Mouse (Mus musculus) ES-Bruce4 (cell line): Measurements from ENCODE around the gene Klhl29. TPM values are rescaled to one million over a fixed set of nuclear protein-coding genes. Genes with fewer than 3 reads are reported as not detected.

Source experiments
- H3K27ac ChIP-seq: 2 replicates; pipeline ENCODE4 v1.5.1; 2012; ENCODE audit warnings: low read length, inconsistent platforms; ENCODE audit not compliant: insufficient read depth
- H3K27me3 ChIP-seq: 2 replicates; pipeline ENCODE4 v1.6.1; 2012; ENCODE audit warnings: mild to moderate bottlenecking, low read length, inconsistent platforms; ENCODE audit not compliant: control insufficient read depth, poor library complexity, insufficient read depth, severe bottlenecking
- H3K36me3 ChIP-seq: 2 replicates; pipeline ENCODE4 v1.6.1; 2012; ENCODE audit warnings: inconsistent platforms, mild to moderate bottlenecking, low read length, moderate library complexity; ENCODE audit not compliant: control insufficient read depth, poor library complexity, insufficient read depth, severe bottlenecking
- H3K4me1 ChIP-seq: one replicate; pipeline ENCODE4 v1.8.1; 2011; ENCODE audit warnings: low read length; ENCODE audit not compliant: control insufficient read depth, insufficient read depth
- H3K4me3 ChIP-seq: 2 replicates; pipeline ENCODE4 v1.5.1; 2011; ENCODE audit warnings: low read depth, mild to moderate bottlenecking, low read length
- H3K9ac ChIP-seq: 2 replicates; pipeline ENCODE4 v1.6.1; 2012; ENCODE audit warnings: low read depth, mild to moderate bottlenecking, inconsistent platforms; ENCODE audit not compliant: poor library complexity, severe bottlenecking
- H3K9me3 ChIP-seq: replicated peaks from 2 replicates; pipeline ENCODE4 v1.6.1; 2012; ENCODE audit warnings: mild to moderate bottlenecking, low read length, inconsistent platforms; ENCODE audit not compliant: control insufficient read depth, poor library complexity, insufficient read depth, severe bottlenecking
- CTCF ChIP-seq: IDR thresholded peaks from one replicate; pipeline ENCODE4 v1.8.1; 2011; ENCODE audit warnings: low read depth, low read length
- EP300 ChIP-seq: IDR thresholded peaks from 2 replicates; pipeline ENCODE4 v1.6.1; 2011; ENCODE audit warnings: low read depth, low read length; ENCODE audit not compliant: insufficient read depth
- POLR2A ChIP-seq: IDR thresholded peaks from one replicate; pipeline ENCODE4 v1.8.1; 2011; ENCODE audit warnings: low read length; ENCODE audit not compliant: insufficient read depth
- polyA plus RNA-seq: library from polyadenylated mRNA; stranded (reverse); fragments of >200 nt; gene quantifications from 2 replicates; pipeline ENCODE4 v1.2.4, GENCODE M21; 2011; ENCODE audit warnings: low read depth; ENCODE audit not compliant: missing spikeins, insufficient read depth, insufficient read length

Gene Klhl29
- polyA plus RNA-seq, 1 experiment = 0.49 TPM

GRCm38 (mm10) chr12:5191206-5191605 lies 184.3 kb downstream of the Klhl29 start:
- no peak overlapping the region for H3K4me3 ChIP-seq
- no peak for TF ChIP-seq CTCF
- no peak for TF ChIP-seq EP300
- no peak for TF ChIP-seq POLR2A
- no peaks in the 10 kb centered on the region for H3K27me3 ChIP-seq
- H3K27ac ChIP-seq = no peak overlapping the region
- H3K9me3 ChIP-seq = no peaks in the 10 kb centered on the region
- peaks cover 4% of the 10 kb centered on the region for H3K4me1 ChIP-seq
- H3K9ac ChIP-seq = no peak overlapping the region
- no peaks in the 10 kb centered on the region for H3K36me3 ChIP-seq

- H3K4me3 ChIP-seq = no peak overlapping the region
- no peaks in the 10 kb centered on the region for H3K9me3 ChIP-seq
- H3K27ac ChIP-seq = no peak overlapping the region
- no peak overlapping the region for H3K9ac ChIP-seq
- no peak for TF ChIP-seq CTCF
- no peak for TF ChIP-seq EP300
- TF ChIP-seq POLR2A = no peak
- H3K27me3 ChIP-seq = no peaks in the 10 kb centered on the region
- no peaks in the 10 kb centered on the region for H3K36me3 ChIP-seq
- peaks cover 4% of the 10 kb centered on the region for H3K4me1 ChIP-seq
Observed at GRCm38 (mm10) chr12:5189446-5190150, 185.9 kb downstream of the Klhl29 start.

- Histone ChIP-seq H3K36me3 (no peaks in the 10 kb centered on the region), H3K4me1 (peaks cover 4% of the 10 kb centered on the region), H3K9ac (no peak overlapping the region), H3K9me3 (no peaks in the 10 kb centered on the region), H3K4me3 (no peak overlapping the region), H3K27me3 (no peaks in the 10 kb centered on the region), H3K27ac (no peak overlapping the region)
- no peak for TF ChIP-seq CTCF
- TF ChIP-seq POLR2A = no peak
- no peak for TF ChIP-seq EP300
Observed at GRCm38 (mm10) chr12:5188899-5189298, 186.6 kb downstream of the Klhl29 start.

- Histone ChIP-seq H3K27ac (no peak overlapping the region), H3K4me1 (peaks cover 4% of the 10 kb centered on the region), H3K9me3 (no peaks in the 10 kb centered on the region), H3K9ac (no peak overlapping the region), H3K36me3 (no peaks in the 10 kb centered on the region), H3K27me3 (no peaks in the 10 kb centered on the region), H3K4me3 (no peak overlapping the region)
- TF ChIP-seq POLR2A (no peak), EP300 (no peak), CTCF (no peak)
Observed at GRCm38 (mm10) chr12:5187773-5188333, 187.6 kb downstream of the Klhl29 start.

- H3K9me3 ChIP-seq = no peaks in the 10 kb centered on the region
- peaks cover 1% of the 10 kb centered on the region for H3K4me1 ChIP-seq
- H3K9ac ChIP-seq = no peak overlapping the region
- H3K27ac ChIP-seq = no peak overlapping the region
- H3K4me3 ChIP-seq = no peak overlapping the region
- no peak for TF ChIP-seq POLR2A
- TF ChIP-seq CTCF = no peak
- no peak for TF ChIP-seq EP300
- no peaks in the 10 kb centered on the region for H3K27me3 ChIP-seq
- H3K36me3 ChIP-seq = no peaks in the 10 kb centered on the region
Observed at GRCm38 (mm10) chr12:5186645-5187044, 188.8 kb downstream of the Klhl29 start.

- TF ChIP-seq CTCF = no peak
- no peak for TF ChIP-seq POLR2A
- no peak for TF ChIP-seq EP300
- no peaks in the 10 kb centered on the region for H3K9me3 ChIP-seq
- no peak overlapping the region for H3K9ac ChIP-seq
- no peak overlapping the region for H3K4me3 ChIP-seq
- H3K27me3 ChIP-seq = no peaks in the 10 kb centered on the region
- no peaks in the 10 kb centered on the region for H3K4me1 ChIP-seq
- H3K27ac ChIP-seq = no peak overlapping the region
- no peaks in the 10 kb centered on the region for H3K36me3 ChIP-seq
Observed at GRCm38 (mm10) chr12:5185603-5186002, 189.9 kb downstream of the Klhl29 start.
